Mouse (Mus musculus): ENCODE results near the gene Hivep3.

The Hivep3 gene

GRCm38 (mm10) chr4:119873935-119874334 is 140.4 kb downstream of the Hivep3 start:
- DNase-seq (ENCODE audit: low spot score): no peak

- no peak for DNase-seq (ENCODE audit: low spot score)
These were observed 142.0 kb downstream of the Hivep3 start for GRCm38 (mm10) chr4:119875592-119875991.

- DNase-seq (ENCODE audit: low spot score): no peak
These were observed 143.1 kb downstream of the Hivep3 start for GRCm38 (mm10) chr4:119876535-119877160.

- no peak for DNase-seq (ENCODE audit: low spot score)
These were observed 144.6 kb downstream of the Hivep3 start for GRCm38 (mm10) chr4:119878218-119878617.

- no peak for DNase-seq (ENCODE audit: low spot score)
These were observed 146.1 kb downstream of the Hivep3 start for GRCm38 (mm10) chr4:119879671-119880070.

GRCm38 (mm10) chr4:119880270-119880669 is 146.7 kb downstream of the Hivep3 start:
- no peak for DNase-seq (ENCODE audit: low spot score)

GRCm38 (mm10) chr4:119881292-119881691 is 147.7 kb downstream of the Hivep3 start:
- no peak for DNase-seq (ENCODE audit: low spot score)

- no peak for DNase-seq (ENCODE audit: low spot score)
These were observed 148.8 kb downstream of the Hivep3 start for GRCm38 (mm10) chr4:119882401-119882800.

- DNase-seq (ENCODE audit: low spot score): peak; percentile 8
These were observed 149.2 kb downstream of the Hivep3 start for GRCm38 (mm10) chr4:119882814-119883213.

- DNase-seq (ENCODE audit: low spot score): no peak
These were observed 153.0 kb downstream of the Hivep3 start for GRCm38 (mm10) chr4:119886621-119887020.

GRCm38 (mm10) chr4:119887523-119888177 is 154.1 kb downstream of the Hivep3 start:
- DNase-seq (ENCODE audit: low spot score): no peak

GRCm38 (mm10) chr4:119889760-119890159 is 156.2 kb downstream of the Hivep3 start:
- no peak for DNase-seq (ENCODE audit: low spot score)

GRCm38 (mm10) chr4:119893255-119893779 is 159.7 kb downstream of the Hivep3 start:
- DNase-seq (ENCODE audit: low spot score): no peak

GRCm38 (mm10) chr4:119894797-119895458 is 161.3 kb downstream of the Hivep3 start:
- DNase-seq (ENCODE audit: low spot score): no peak

- no peak for DNase-seq (ENCODE audit: low spot score)
These were observed 161.9 kb downstream of the Hivep3 start for GRCm38 (mm10) chr4:119895504-119895903.

- no peak for DNase-seq (ENCODE audit: low spot score)
These were observed 163.0 kb downstream of the Hivep3 start for GRCm38 (mm10) chr4:119896572-119896971.

- no peak for DNase-seq (ENCODE audit: low spot score)
These were observed 163.7 kb downstream of the Hivep3 start for GRCm38 (mm10) chr4:119897054-119897855.

- DNase-seq (ENCODE audit: low spot score): peak; percentile 45
These were observed 168.2 kb downstream of the Hivep3 start for GRCm38 (mm10) chr4:119901556-119902491.

- DNase-seq (ENCODE audit: low spot score): peak; percentile 66
These were observed 169.7 kb downstream of the Hivep3 start for GRCm38 (mm10) chr4:119903328-119903727.

GRCm38 (mm10) chr4:119903806-119904205 is 170.2 kb downstream of the Hivep3 start:
- peak; percentile 60 for DNase-seq (ENCODE audit: low spot score)

GRCm38 (mm10) chr4:119904296-119904695 is 170.7 kb downstream of the Hivep3 start:
- no peak for DNase-seq (ENCODE audit: low spot score)

All from retina, embryonic 14.5 days (tissue).